Mouse (Mus musculus) erythroblast, embryonic 14.5 days (primary cell): ENCODE data around the gene Sfxn5. TPM values are rescaled to one million over a fixed set of nuclear protein-coding genes. Genes with fewer than 3 reads are reported as not detected.

Source experiments
- H3K27me3 ChIP-seq: 2 replicates; pipeline ENCODE4 v1.6.1; 2012; ENCODE audit warnings: inconsistent platforms; ENCODE audit not compliant: control insufficient read depth
- H3K36me3 ChIP-seq: 2 replicates; pipeline ENCODE4 v1.6.1; 2012; ENCODE audit warnings: mild to moderate bottlenecking, inconsistent platforms; ENCODE audit not compliant: control insufficient read depth
- H3K4me1 ChIP-seq: 2 replicates; pipeline ENCODE4 v1.6.1; 2012; ENCODE audit warnings: inconsistent platforms; ENCODE audit not compliant: control insufficient read depth
- H3K4me3 ChIP-seq: replicated peaks from 2 replicates; pipeline ENCODE3; 2012; ENCODE audit warnings: moderate library complexity, mild to moderate bottlenecking, inconsistent platforms
- H3K9me3 ChIP-seq: 2 replicates; pipeline ENCODE4 v1.6.1; 2012; ENCODE audit warnings: low read length, inconsistent platforms, mixed read lengths; ENCODE audit not compliant: control insufficient read depth
- GATA1 ChIP-seq: IDR thresholded peaks from 2 replicates; pipeline ENCODE4 v1.6.1; 2012; ENCODE audit warnings: low read length, inconsistent platforms, mixed read lengths
- TAL1 ChIP-seq: IDR thresholded peaks from 3 replicates; pipeline ENCODE4 v1.6.1; 2012; ENCODE audit warnings: low read length, inconsistent platforms, mixed read lengths
- polyA plus RNA-seq: library from polyadenylated mRNA; stranded (reverse); fragments of >175 nt; gene quantifications from 2 replicates; pipeline ENCODE4 v1.2.3, GENCODE M21; 2012

Sfxn5 gene
- polyA plus RNA-seq, 1 experiment = 0.08 TPM

GRCm38 (mm10) chr6:85368166-85368565, 34.9 kb upstream of the Sfxn5 start:
- H3K9me3 ChIP-seq = no peaks in the 10 kb centered on the region
- H3K27me3 ChIP-seq = peaks cover 5% of the 10 kb centered on the region
- peaks cover 19% of the 10 kb centered on the region for H3K4me1 ChIP-seq
- TF ChIP-seq GATA1 (no peak), TAL1 (no peak)
- H3K36me3 ChIP-seq = no peaks in the 10 kb centered on the region
- no peak overlapping the region for H3K4me3 ChIP-seq

GRCm38 (mm10) chr6:85366387-85366786, 33.2 kb upstream of the Sfxn5 start:
- Histone ChIP-seq H3K36me3 (no peaks in the 10 kb centered on the region), H3K9me3 (no peaks in the 10 kb centered on the region), H3K27me3 (no peaks in the 10 kb centered on the region), H3K4me1 (peaks cover 19% of the 10 kb centered on the region), H3K4me3 (no peak overlapping the region)
- TF ChIP-seq GATA1 = no peak
- TF ChIP-seq TAL1 = no peak

GRCm38 (mm10) chr6:85364439-85364838, 31.2 kb upstream of the Sfxn5 start:
- H3K4me1 ChIP-seq = peaks cover 18% of the 10 kb centered on the region
- no peak for TF ChIP-seq TAL1
- no peak for TF ChIP-seq GATA1
- no peaks in the 10 kb centered on the region for H3K36me3 ChIP-seq

DNA sequence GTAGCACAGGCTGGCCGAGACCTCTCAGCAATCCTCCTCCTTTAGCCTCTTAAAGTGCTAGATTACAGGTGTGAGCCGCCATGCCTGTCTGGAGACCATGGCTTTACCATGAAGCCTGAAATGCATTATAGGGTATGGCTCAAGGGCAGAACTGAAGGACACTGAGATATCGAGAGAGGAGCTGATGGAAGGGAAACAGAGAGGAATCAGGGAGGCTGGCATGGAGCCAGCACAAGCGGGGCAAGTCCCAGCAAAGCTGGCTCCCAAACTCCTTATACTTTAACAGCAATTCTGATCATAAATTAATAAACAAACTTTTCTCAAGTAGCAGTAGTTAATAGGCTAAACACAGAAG, 30.7 kb upstream of the Sfxn5 start:
- no peaks in the 10 kb centered on the region for H3K9me3 ChIP-seq
- peaks cover 17% of the 10 kb centered on the region for H3K4me1 ChIP-seq
- no peak for TF ChIP-seq GATA1
- no peak for TF ChIP-seq TAL1
- no peaks in the 10 kb centered on the region for H3K27me3 ChIP-seq
- H3K4me3 ChIP-seq = no peak overlapping the region
- H3K36me3 ChIP-seq = no peaks in the 10 kb centered on the region

More at GRCm38 (mm10) chr6:85364439-85364838, 31.2 kb upstream of the Sfxn5 start:
- Histone ChIP-seq H3K27me3 (no peaks in the 10 kb centered on the region), H3K4me3 (no peak overlapping the region), H3K9me3 (no peaks in the 10 kb centered on the region)

GRCm38 (mm10) chr6:85363231-85363905, 30.1 kb upstream of the Sfxn5 start:
- Histone ChIP-seq H3K27me3 (no peaks in the 10 kb centered on the region), H3K4me3 (no peak overlapping the region), H3K4me1 (peaks cover 14% of the 10 kb centered on the region), H3K9me3 (no peaks in the 10 kb centered on the region), H3K36me3 (no peaks in the 10 kb centered on the region)
- TF ChIP-seq TAL1 (no peak), GATA1 (no peak)

- no peaks in the 10 kb centered on the region for H3K9me3 ChIP-seq
- TF ChIP-seq GATA1 = no peak
- TF ChIP-seq TAL1 = no peak
Observed at GRCm38 (mm10) chr6:85362610-85363009, 29.4 kb upstream of the Sfxn5 start.

DNA sequence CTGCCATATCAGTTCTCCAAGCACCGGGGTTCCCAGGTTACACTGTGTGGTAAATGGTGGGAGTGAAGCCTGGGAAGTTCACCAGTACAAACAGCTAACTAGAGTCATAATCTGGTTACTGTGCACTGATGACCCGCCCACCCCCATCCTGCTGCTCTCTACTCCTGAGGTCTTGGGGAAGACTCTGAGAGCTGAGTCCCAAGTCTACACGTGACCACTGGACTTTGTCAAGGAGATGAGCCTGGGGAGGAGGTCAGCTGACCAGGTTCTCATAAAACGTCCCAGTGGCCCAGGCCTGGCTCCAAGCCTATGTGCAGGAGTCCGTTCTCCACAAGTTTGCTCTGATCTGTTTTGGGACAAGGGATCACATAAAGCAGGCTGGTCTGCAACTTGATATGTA, 27.1 kb upstream of the Sfxn5 start:
- no peak for TF ChIP-seq TAL1
- no peak for TF ChIP-seq GATA1
- Histone ChIP-seq H3K4me3 (no peak overlapping the region), H3K9me3 (no peaks in the 10 kb centered on the region)

More at GRCm38 (mm10) chr6:85362610-85363009, 29.4 kb upstream of the Sfxn5 start:
- no peak overlapping the region for H3K4me3 ChIP-seq
- peaks cover 11% of the 10 kb centered on the region for H3K4me1 ChIP-seq
- no peaks in the 10 kb centered on the region for H3K27me3 ChIP-seq
- H3K36me3 ChIP-seq = no peaks in the 10 kb centered on the region

DNA sequence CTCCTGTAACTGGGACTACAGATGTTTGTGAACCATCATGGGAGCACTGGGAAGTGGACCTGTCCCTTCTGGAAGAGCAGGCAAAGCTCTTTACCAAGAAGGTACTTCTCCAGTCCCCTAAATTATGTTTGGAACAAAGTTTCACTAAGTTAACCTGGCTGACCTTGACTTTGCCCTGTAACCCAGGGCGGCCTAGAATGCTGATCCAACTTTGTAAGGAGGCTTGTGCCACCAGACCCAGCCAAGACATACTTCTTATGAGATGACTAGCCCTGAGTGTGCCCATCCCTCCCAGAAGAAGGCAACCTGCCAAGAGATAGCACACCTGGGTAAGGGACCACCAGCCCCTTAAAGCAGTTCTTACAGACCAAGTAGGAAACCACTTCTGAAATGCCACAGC, 25.7 kb upstream of the Sfxn5 start:
- H3K4me3 ChIP-seq = no peak overlapping the region
- no peaks in the 10 kb centered on the region for H3K36me3 ChIP-seq
- H3K4me1 ChIP-seq = peaks cover 2% of the 10 kb centered on the region; the same call in 1 of the 2 replicates
- no peaks in the 10 kb centered on the region for H3K9me3 ChIP-seq
- H3K27me3 ChIP-seq = no peaks in the 10 kb centered on the region
- TF ChIP-seq TAL1 (no peak), GATA1 (no peak)

More for the DNA sequence above, 27.1 kb upstream of the Sfxn5 start:
- Histone ChIP-seq H3K27me3 (no peaks in the 10 kb centered on the region), H3K36me3 (no peaks in the 10 kb centered on the region), H3K4me1 (peaks cover 2% of the 10 kb centered on the region; the same call in 1 of the 2 replicates)

DNA sequence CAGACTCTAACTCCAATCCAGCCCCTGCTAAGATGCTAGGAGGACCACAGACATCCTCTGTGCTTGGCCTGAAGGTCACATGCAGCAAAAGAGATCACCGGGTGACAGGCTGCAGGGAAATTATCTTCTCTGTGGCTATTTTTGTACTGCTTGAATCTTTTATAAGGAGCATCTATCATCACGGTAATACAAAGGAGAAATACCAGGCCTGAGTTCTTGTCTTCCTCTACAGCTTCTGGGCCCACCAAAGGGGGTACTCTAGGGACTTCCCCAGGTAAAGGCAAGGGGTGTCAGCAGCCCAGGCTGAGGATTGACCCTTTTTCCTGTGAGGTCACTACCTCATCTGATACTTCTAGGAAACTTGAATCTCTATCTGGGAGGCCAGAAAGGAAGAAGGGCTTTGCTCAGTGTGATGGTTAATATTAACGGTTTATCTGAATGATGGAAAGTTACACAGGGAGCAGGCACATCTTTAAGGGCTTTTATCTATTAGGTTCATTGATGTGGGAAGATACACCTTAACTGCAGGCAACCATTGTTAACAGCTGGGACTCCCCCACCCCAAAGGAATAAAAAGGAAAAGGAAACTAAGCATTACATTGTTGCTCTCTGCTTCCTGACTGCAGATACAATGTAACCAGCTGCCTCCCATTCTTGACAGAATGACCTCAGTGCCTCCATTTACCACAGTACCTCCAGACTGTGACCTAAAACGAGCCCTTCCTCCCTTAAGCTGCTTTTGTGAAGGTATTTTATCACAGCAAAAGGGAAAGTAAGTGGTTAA, 23.7 kb upstream of the Sfxn5 start:
- Histone ChIP-seq H3K4me1 (peaks cover 2% of the 10 kb centered on the region; the same call in 1 of the 2 replicates), H3K9me3 (no peaks in the 10 kb centered on the region), H3K27me3 (no peaks in the 10 kb centered on the region), H3K36me3 (no peaks in the 10 kb centered on the region), H3K4me3 (no peak overlapping the region)
- no peak for TF ChIP-seq TAL1
- no peak for TF ChIP-seq GATA1
